8 mouse cellular contexts compared by ENCODE assay signal in the genomic region with DNA sequence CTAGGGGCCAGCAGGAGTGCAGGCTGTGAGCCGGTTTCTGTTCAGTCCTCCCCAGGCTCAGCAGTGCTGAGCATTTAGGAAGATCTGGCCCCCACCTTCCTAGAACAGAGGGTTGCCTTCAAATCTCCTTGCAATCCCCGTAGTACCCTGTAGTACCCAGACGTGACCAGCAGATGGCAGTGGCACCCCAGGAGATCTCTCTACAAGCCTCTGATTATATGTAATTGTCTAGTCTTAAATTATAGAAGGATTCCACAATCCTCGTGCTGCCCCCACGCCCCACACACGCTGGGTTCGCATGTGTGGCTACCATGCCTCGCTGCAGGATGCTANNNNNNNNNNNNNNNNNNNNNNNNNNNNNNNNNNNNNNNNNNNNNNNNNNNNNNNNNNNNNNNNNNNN. TPM values are rescaled to one million over a fixed set of nuclear protein-coding genes. Genes with fewer than 3 reads are reported as not detected.
DNase-seq lines count a peak whose midpoint lies in the region.

No protein-coding gene starts in this region.

- DNase-seq in CD4-positive helper T cell, adult 2 months (ENCODE audit: low read depth, low spot score), result peak; percentile 58
- peak; percentile 76 for DNase-seq in ZHBTc4 (ENCODE audit: low read depth, low spot score)
- peak; percentile 85 to 90 for DNase-seq in cerebellum, postnatal 36 days
- DNase-seq in gastrocnemius, adult 8-10 months (ENCODE audit: low spot score in 2 of 2), result peak; percentile 28 to 32
- DNase-seq in layer of hippocampus, adult 8-10 months (ENCODE audit: low spot score in 2 of 2), result peak; percentile 72 to 91
- peak; percentile 60 to 77 for DNase-seq in lung, postnatal 4 days
- DNase-seq in retina, postnatal 7 days (ENCODE audit: low read depth, low spot score), result peak; percentile 61
- peak; percentile 68 for DNase-seq in urinary bladder, postnatal 14 days (ENCODE audit: low spot score)

RNA-seq across cellular contexts. Expression of a gene that starts 16.2 kb away (rescaled TPM):
- not detected for total RNA-seq in gastrocnemius, adult 8-10 months (2022)
- total RNA-seq in layer of hippocampus, adult 8-10 months (2022), result not detected

RNA-seq across cellular contexts. Expression of a gene that starts 38.3 kb away (rescaled TPM):
- total RNA-seq in gastrocnemius, adult 8-10 months (2022), result under 1 TPM in 3 of 4 experiments, not detected in 1; 0.15 to 0.99 (median 0.20) TPM
- total RNA-seq in layer of hippocampus, adult 8-10 months (2022), result 100 to 1,000 TPM; 181 to 186 (median 183) TPM

Comparison
In these comparisons a context has a peak if more than half of its experiments do, and no peak if none do; other contexts are left out.
1. Peak in every context shown above with its lines: DNase-seq.
2. DNase-seq: peak in every context shown above with its lines; median percentile 88 in cerebellum, postnatal 36 days; 82 in layer of hippocampus, adult 8-10 months; 76 in ZHBTc4; 68 in lung, postnatal 4 days; 68 in urinary bladder, postnatal 14 days; 61 in retina, postnatal 7 days; 58 in CD4-positive helper T cell, adult 2 months; 30 in gastrocnemius, adult 8-10 months.
3. RNA of a gene that starts 38.3 kb away (total RNA-seq): 181 to 186 TPM in layer of hippocampus, adult 8-10 months; 0.15 to 0.99 TPM in gastrocnemius, adult 8-10 months; every median in the first group is over 10 times any median in the second.